Mouse (Mus musculus) CH12.LX (cell line): Measurements from ENCODE around the gene Dusp22. TPM values are rescaled to one million over a fixed set of nuclear protein-coding genes. Genes with fewer than 3 reads are reported as not detected.

Experiments
- DNase-seq: peaks from one replicate; pipeline ENCODE4 v3.0.0-alpha.2; 2013; ENCODE audit errors: extremely low read depth
- H3K27ac ChIP-seq: 2 replicates; pipeline ENCODE4 v1.5.1; 2012; ENCODE audit warnings: low read depth, mild to moderate bottlenecking, control low read depth, moderate library complexity; ENCODE audit not compliant: insufficient read depth
- H3K27me3 ChIP-seq: replicated peaks from 2 replicates; pipeline ENCODE3; 2012; ENCODE audit warnings: inconsistent platforms
- H3K36me3 ChIP-seq, 2 experiments: replicated peaks in 1 of 2; 2 replicates each; pipeline versions ENCODE3 to v1.6.1; 2012; ENCODE audit warnings: inconsistent platforms in 1 of 2, low read length in 1 of 2, mild to moderate bottlenecking in 1 of 2, mixed read lengths in 1 of 2, moderate library complexity in 1 of 2; ENCODE audit not compliant: control insufficient read depth in 1 of 2, insufficient read depth in 1 of 2
- H3K4me1 ChIP-seq, 2 experiments: 2 replicates each; pipeline ENCODE4 v1.6.1; 2012; ENCODE audit warnings: inconsistent platforms in 1 of 2, moderate library complexity in 1 of 2; ENCODE audit not compliant: insufficient read depth in 2 of 2, control insufficient read depth in 1 of 2
- H3K4me2 ChIP-seq: 2 replicates; pipeline ENCODE4 v1.6.1; 2012; ENCODE audit warnings: low read depth, mild to moderate bottlenecking, control low read depth; ENCODE audit not compliant: poor library complexity, insufficient read depth, severe bottlenecking
- H3K4me3 ChIP-seq, 3 experiments: fragments of 150-350 bp in 1 of 3; sonication (generic) in 1 of 3; replicated peaks in 1 of 3; 2 replicates each; pipeline versions ENCODE3 to v1.5.1; 2011 to 2012; ENCODE audit warnings: low read depth in 2 of 3, low read length in 2 of 3, mild to moderate bottlenecking in 2 of 3, moderate library complexity in 2 of 3, control low read depth in 1 of 3, improper control_type of control experiment in 1 of 3, inconsistent platforms in 1 of 3, mixed read lengths in 1 of 3; ENCODE audit not compliant: poor library complexity in 1 of 3
- H3K79me2 ChIP-seq: replicated peaks from 2 replicates; pipeline ENCODE4 v1.6.1; 2012; ENCODE audit warnings: mild to moderate bottlenecking, moderate library complexity; ENCODE audit not compliant: control insufficient read depth, poor library complexity, insufficient read depth, severe bottlenecking; ENCODE audit errors: extremely low read depth
- H3K9ac ChIP-seq: 2 replicates; pipeline ENCODE4 v1.6.1; 2012; ENCODE audit warnings: low read depth, mild to moderate bottlenecking, control low read depth, moderate library complexity; ENCODE audit not compliant: insufficient read depth
- H3K9me3 ChIP-seq: replicated peaks from 2 replicates; pipeline ENCODE3; 2012; ENCODE audit warnings: low read length, inconsistent platforms, mixed read lengths
- BHLHE40 ChIP-seq: IDR thresholded peaks from 2 replicates; pipeline ENCODE4 v1.6.1; 2011; ENCODE audit warnings: mild to moderate bottlenecking, low read depth, low read length, improper control_type of control experiment
- CHD1 ChIP-seq: IDR thresholded peaks from 2 replicates; pipeline ENCODE4 v1.6.1; 2012; ENCODE audit warnings: low read depth, low read length, improper control_type of control experiment, inconsistent platforms
- E2F4 ChIP-seq: IDR thresholded peaks from 2 replicates; pipeline ENCODE4 v1.6.1; 2011; ENCODE audit warnings: low read depth, low read length, improper control_type of control experiment; ENCODE audit not compliant: insufficient replicate concordance
- ETS1 ChIP-seq: conservative IDR thresholded peaks from 2 replicates; pipeline ENCODE4 v1.6.1; 2012; ENCODE audit warnings: low read depth, mild to moderate bottlenecking, inconsistent platforms, low read length, improper control_type of control experiment, moderate library complexity
- GABPA ChIP-seq: IDR thresholded peaks from 2 replicates; pipeline ENCODE4 v1.6.1; 2012; ENCODE audit warnings: low read depth, low read length, improper control_type of control experiment, inconsistent platforms; ENCODE audit not compliant: insufficient replicate concordance
- HCFC1 ChIP-seq: IDR thresholded peaks from 2 replicates; pipeline ENCODE4 v1.6.1; 2012; ENCODE audit warnings: low read depth, mild to moderate bottlenecking, inconsistent platforms, low read length, improper control_type of control experiment
- IRF4 ChIP-seq: IDR thresholded peaks from 2 replicates; pipeline ENCODE4 v1.6.1; 2014; ENCODE audit warnings: low read depth, mild to moderate bottlenecking, inconsistent platforms, low read length, improper control_type of control experiment
- JUN ChIP-seq: IDR thresholded peaks from 2 replicates; pipeline ENCODE4 v1.6.1; 2011; ENCODE audit warnings: low read depth, mild to moderate bottlenecking, low read length, improper control_type of control experiment, moderate library complexity; ENCODE audit not compliant: insufficient read depth
- JUND ChIP-seq: conservative IDR thresholded peaks from 2 replicates; pipeline ENCODE4 v1.6.1; 2011; ENCODE audit warnings: low read depth, low read length, improper control_type of control experiment
- KAT2A ChIP-seq: IDR thresholded peaks from 2 replicates; pipeline ENCODE4 v1.6.1; 2012; ENCODE audit warnings: low read length, improper control_type of control experiment, inconsistent platforms; ENCODE audit not compliant: insufficient replicate concordance
- MAFK ChIP-seq: IDR thresholded peaks from 2 replicates; pipeline ENCODE4 v1.6.1; 2011; ENCODE audit warnings: low read length, improper control_type of control experiment; ENCODE audit not compliant: insufficient replicate concordance
- MAX ChIP-seq: IDR thresholded peaks from 2 replicates; pipeline ENCODE4 v1.6.1; 2011; ENCODE audit warnings: low read length, improper control_type of control experiment
- MAZ ChIP-seq: IDR thresholded peaks from 2 replicates; pipeline ENCODE4 v1.6.1; 2012; ENCODE audit warnings: low read depth, mild to moderate bottlenecking, inconsistent platforms, low read length, improper control_type of control experiment, moderate library complexity
- MYC ChIP-seq: IDR thresholded peaks from 2 replicates; pipeline ENCODE4 v1.6.1; 2011; ENCODE audit warnings: low read depth, mild to moderate bottlenecking, improper control_type of control experiment, low read length
- NELFE ChIP-seq: IDR thresholded peaks from 2 replicates; pipeline ENCODE4 v1.6.1; 2011; ENCODE audit warnings: low read depth, low read length, improper control_type of control experiment
- NRF1 ChIP-seq: IDR thresholded peaks from 2 replicates; pipeline ENCODE4 v1.6.1; 2014; ENCODE audit warnings: low read depth, mild to moderate bottlenecking, inconsistent platforms, low read length, improper control_type of control experiment, moderate library complexity
- PAX5 ChIP-seq: IDR thresholded peaks from 2 replicates; pipeline ENCODE4 v1.6.1; 2012; ENCODE audit warnings: low read length, inconsistent platforms, mixed read lengths
- POLR2A ChIP-seq: IDR thresholded peaks from 2 replicates; pipeline ENCODE4 v1.6.1; 2011; ENCODE audit warnings: low read depth, mild to moderate bottlenecking, improper control_type of control experiment, low read length
- POLR2AphosphoS2 ChIP-seq: IDR thresholded peaks from 2 replicates; pipeline ENCODE4 v1.6.1; 2011; ENCODE audit warnings: low read depth, low read length, improper control_type of control experiment
- RCOR1 ChIP-seq: conservative IDR thresholded peaks from 2 replicates; pipeline ENCODE4 v1.6.1; 2012; ENCODE audit warnings: low read depth, mild to moderate bottlenecking, inconsistent platforms, low read length, improper control_type of control experiment
- SIN3A ChIP-seq: IDR thresholded peaks from 2 replicates; pipeline ENCODE4 v1.6.1; 2012; ENCODE audit warnings: low read length, improper control_type of control experiment, inconsistent platforms
- SMC3 ChIP-seq: IDR thresholded peaks from 2 replicates; pipeline ENCODE4 v1.6.1; 2011; ENCODE audit warnings: low read depth, low read length, improper control_type of control experiment
- TBP ChIP-seq: conservative IDR thresholded peaks from 2 replicates; pipeline ENCODE4 v1.6.1; 2011; ENCODE audit warnings: low read depth, low read length, improper control_type of control experiment
- TCF12 ChIP-seq: IDR thresholded peaks from 2 replicates; pipeline ENCODE4 v1.6.1; 2014; ENCODE audit warnings: low read depth, mild to moderate bottlenecking, inconsistent platforms, low read length, improper control_type of control experiment
- UBTF ChIP-seq: IDR thresholded peaks from 2 replicates; pipeline ENCODE4 v1.6.1; 2012; ENCODE audit warnings: low read depth, mild to moderate bottlenecking, inconsistent platforms, low read length, improper control_type of control experiment, moderate library complexity
- USF1 ChIP-seq: IDR thresholded peaks from 2 replicates; pipeline ENCODE4 v1.6.1; 2014; ENCODE audit warnings: low read depth, mild to moderate bottlenecking, inconsistent platforms, low read length, improper control_type of control experiment
- USF2 ChIP-seq: conservative IDR thresholded peaks from 2 replicates; pipeline ENCODE4 v1.6.1; 2011; ENCODE audit warnings: low read depth, low read length, improper control_type of control experiment
- ZC3H11A ChIP-seq: IDR thresholded peaks from 2 replicates; pipeline ENCODE4 v1.6.1; 2012; ENCODE audit warnings: low read depth, mild to moderate bottlenecking, inconsistent platforms, low read length, improper control_type of control experiment
- ZKSCAN1 ChIP-seq: IDR thresholded peaks from 2 replicates; pipeline ENCODE4 v1.6.1; 2012; ENCODE audit warnings: low read depth, inconsistent platforms, low read length, improper control_type of control experiment, borderline replicate concordance
- dilution Hi-C: fragments of 300-500 bp; cut with MboI; formaldehyde crosslinking; loops from 2 replicates; pipeline ENCODE4 v1.14.3; 2020; ENCODE audit warnings: low sequenced_read_pairs; ENCODE audit not compliant: extremely low pct_unique_long_range_greater_than_20kb, extremely low pct_ligation_motif_present
- in situ Hi-C: fragments of 300-500 bp; cut with MboI; formaldehyde crosslinking; loops from 3 replicates; pipeline ENCODE4 v1.14.3; 2019; ENCODE audit warnings: low sequenced_read_pairs, low pct_ligation_motif_present, low pct_unique_long_range_greater_than_20kb, mixed read lengths
- polyA plus RNA-seq: library from polyadenylated mRNA; unstranded; fragments of >175 nt; gene quantifications from 2 replicates; pipeline ENCODE4 v1.2.1, GENCODE M21; 2012; ENCODE audit warnings: low read depth; ENCODE audit not compliant: insufficient read length
- total RNA-seq, 2 experiments: library from RNA; depleted of rRNA; stranded (reverse); fragments of 300-350 nt in 1 of 2; fragments of >200 nt in 1 of 2; gene quantifications; 2 replicates each; pipeline ENCODE4 v1.2.3; 2012 to 2014

The Dusp22 gene
- total and polyA plus RNA-seq, 3 experiments = 18.0 to 28.7 (median 22.5) TPM

DNA sequence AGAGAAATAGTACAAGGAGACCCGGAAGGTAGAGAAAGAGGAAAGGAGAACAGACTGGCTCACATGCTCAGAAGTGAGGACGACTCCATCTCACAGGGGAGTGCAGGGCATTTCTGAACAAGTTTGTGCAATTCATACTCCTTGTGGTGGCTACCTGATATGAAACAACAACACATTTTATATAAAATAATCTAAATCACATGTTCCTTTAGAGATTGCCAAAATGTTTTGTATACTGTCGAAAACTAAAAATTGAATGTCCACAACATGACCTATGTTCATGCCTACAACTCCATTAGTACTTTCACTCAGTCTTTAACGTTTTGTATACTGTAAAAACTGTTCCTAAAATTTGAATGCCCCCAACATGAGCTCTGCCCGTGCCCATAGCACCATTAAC, 81.4 kb downstream of the Dusp22 start:
- Histone ChIP-seq H3K4me2 (no peak overlapping the region), H3K4me1 (peaks cover 52 to 83% of the 10 kb centered on the region in 2 experiments), H3K9ac (0 out of 2 replicates have a peak overlapping the region, but pooled peaks have one; percentile 25), H3K27me3 (no peaks in the 10 kb centered on the region), H3K36me3 (no peaks in the 10 kb centered on the region), H3K27ac (peak overlapping the region; percentile 44; the same call in 1 of the 2 replicates), H3K9me3 (no peaks in the 10 kb centered on the region), H3K4me3 (no peak overlapping the region), H3K79me2 (no peaks in the 10 kb centered on the region)
- no peak for DNase-seq
- peak; percentile 94 for TF ChIP-seq CHD1
- no peak for TF ChIP-seq TCF12
- TF ChIP-seq MAZ = no peak
- no peak for TF ChIP-seq GABPA
- no peak for TF ChIP-seq ZC3H11A
- TF ChIP-seq HCFC1 = no peak
- no peak for TF ChIP-seq USF2
- TF ChIP-seq JUND = no peak
- TF ChIP-seq JUN = no peak
- no peak for TF ChIP-seq POLR2AphosphoS2
- TF ChIP-seq NELFE = no peak
- no peak for TF ChIP-seq POLR2A
- TF ChIP-seq SMC3 = no peak
- no peak for TF ChIP-seq MAFK
- TF ChIP-seq MYC = 0 out of 2 replicates have a peak, but pooled peaks have one; percentile 16
- no peak for TF ChIP-seq PAX5
- peak; percentile 27; the same call in 1 of the 2 replicates for TF ChIP-seq BHLHE40
- no peak for TF ChIP-seq TBP
- TF ChIP-seq RCOR1 = no peak
- no peak for TF ChIP-seq USF1
- TF ChIP-seq E2F4 = no peak
- no peak for TF ChIP-seq UBTF
- no peak for TF ChIP-seq MAX
- TF ChIP-seq NRF1 = no peak
- 0 out of 2 replicates have a peak, but pooled peaks have one; percentile 37 for TF ChIP-seq SIN3A
- no peak for TF ChIP-seq ZKSCAN1
- TF ChIP-seq ETS1 = no peak
- no peak for TF ChIP-seq IRF4
- TF ChIP-seq KAT2A = no peak
- dilution Hi-C loops (no loop called here), in situ Hi-C loops (no loop called here)
